Mouse (Mus musculus): Measurements from ENCODE around the gene Olfr155.
A peak's percentile ranks its signal among the peaks of the same experiment; 100 is the strongest.

The Olfr155 gene

DNA sequence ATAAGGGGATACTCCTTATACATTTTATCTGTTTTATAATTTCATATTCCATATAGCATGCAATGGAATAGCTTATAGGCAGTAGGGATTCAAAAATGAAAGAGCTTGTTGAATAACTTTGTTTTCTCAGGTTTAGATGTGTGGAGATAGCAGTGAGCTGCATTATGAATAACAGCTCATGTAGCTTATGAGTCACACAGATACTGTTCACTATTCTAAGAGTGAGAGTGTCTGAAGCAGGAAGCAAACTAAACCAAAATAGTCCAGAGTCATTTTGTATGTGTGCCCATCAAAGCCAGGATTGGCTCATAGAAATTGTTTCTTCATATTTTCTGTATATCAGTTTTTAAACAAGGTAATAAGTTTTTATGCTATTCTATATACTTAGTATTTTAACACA, 45.8 kb downstream of the Olfr155 start:
- DNase-seq, result no peak

DNA sequence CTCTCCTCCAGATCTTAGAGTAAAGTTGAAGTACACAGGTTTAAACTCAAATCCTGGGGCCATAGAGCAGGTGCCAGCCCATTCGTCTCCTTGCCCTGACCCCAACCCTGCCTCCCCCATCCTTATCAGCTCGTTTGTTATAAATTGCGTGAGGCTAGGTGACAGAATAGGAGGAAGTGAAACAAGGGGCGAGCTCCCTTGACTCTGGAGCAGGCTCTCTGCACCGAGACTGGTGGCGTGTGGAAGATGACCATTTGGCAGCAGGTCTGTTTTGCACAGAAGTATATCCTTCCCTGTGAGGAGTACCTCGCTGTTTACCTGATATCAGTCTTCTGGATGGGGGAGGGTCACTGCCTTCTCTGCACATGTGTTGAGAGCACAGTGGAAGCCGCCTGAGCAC, 47.8 kb downstream of the Olfr155 start:
- no peak for DNase-seq

DNA sequence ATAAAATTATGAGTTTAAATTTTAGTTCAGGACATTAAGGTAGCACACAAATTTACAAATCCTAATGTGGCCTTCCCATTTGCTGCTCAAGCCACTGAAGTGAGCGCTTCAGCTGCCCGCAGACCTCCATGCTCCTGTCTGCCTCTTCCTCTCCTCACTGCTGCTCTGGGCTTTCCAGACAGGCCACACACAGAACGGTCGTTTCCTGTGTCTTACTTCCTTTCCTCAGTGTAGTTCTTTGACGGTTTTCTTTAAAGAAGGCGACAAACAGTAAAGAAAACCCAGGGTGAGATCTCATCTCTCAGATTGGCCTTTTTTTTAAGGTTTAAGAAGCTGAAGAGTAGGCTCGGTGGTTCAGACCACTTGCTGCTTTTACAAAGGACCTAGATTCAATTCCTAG, 52.3 kb downstream of the Olfr155 start:
- DNase-seq, result peak; percentile 54

DNA sequence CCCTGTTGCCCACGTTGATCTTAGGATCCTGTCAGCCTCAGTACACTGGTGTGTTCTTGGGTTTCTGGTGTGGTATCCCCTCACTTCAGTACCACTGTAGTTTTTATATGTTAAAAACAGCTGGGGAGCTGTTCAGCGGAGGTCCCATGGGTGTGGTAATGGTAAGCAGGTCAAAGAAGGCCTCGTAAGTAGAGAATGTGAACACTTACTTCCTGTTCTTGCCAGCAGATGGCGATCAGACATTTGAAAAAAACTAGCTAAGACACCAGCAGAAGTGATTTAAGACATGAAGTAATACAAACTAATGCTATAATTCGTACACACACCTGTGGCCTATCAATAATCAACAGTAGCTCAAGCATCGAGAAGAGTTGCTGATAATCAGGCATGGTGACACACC, 55.1 kb downstream of the Olfr155 start:
- DNase-seq, result peak; percentile 74

Data from thymus, postnatal 4 days (tissue).